Mouse (Mus musculus) liver, postnatal 0 days (tissue): ENCODE measurements at regions not wholly inside any gene's neighbourhood (a gene's known extent, or its start where the extent isn't known, plus 50 kb on each side); places are given as distances from the start of the nearest gene placed in this dataset.
A peak's percentile ranks its signal among the peaks of the same experiment; 100 is the strongest.

ENCODE experiments used
- CTCF ChIP-seq: sonication (generic); IDR thresholded peaks from 2 replicates; pipeline ENCODE4 v1.5.1; 2016; ENCODE audit warnings: antibody characterized with exemption, low read depth
- EP300 ChIP-seq: IDR thresholded peaks from 2 replicates; pipeline ENCODE4 v1.6.1; 2016; ENCODE audit warnings: antibody characterized with exemption, low read depth, mild to moderate bottlenecking

- TF ChIP-seq CTCF: peak; percentile 40
- TF ChIP-seq EP300: no peak
Observed at GRCm38 (mm10) chr9:61054427-61054826, 260.1 kb downstream of the Uaca start.
